Mouse (Mus musculus): ENCODE data around the gene Ubl4b.

Ubl4b gene

DNA sequence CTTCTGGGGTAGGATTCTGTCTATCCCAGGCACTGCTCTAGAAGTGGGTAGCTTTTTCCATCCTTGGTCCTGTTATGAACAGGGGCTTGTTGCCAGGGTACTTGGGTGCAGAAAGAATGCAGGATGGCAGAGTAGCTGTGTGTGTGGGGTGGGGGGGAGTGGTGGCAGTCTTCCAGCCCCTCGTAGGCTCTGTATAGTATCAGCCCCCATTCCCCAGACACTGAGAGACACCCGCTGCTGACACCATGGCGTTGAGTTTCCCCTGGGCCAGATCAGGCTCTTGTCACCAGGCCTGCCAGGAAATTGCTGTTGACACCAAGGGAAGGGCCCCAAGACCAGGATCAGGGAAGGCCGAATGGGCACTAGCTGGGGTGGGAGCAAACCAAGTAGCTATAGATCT lies 13.8 kb upstream of the Ubl4b start:
- no peak for DNase-seq (ENCODE audit: low read depth, low spot score)

DNA sequence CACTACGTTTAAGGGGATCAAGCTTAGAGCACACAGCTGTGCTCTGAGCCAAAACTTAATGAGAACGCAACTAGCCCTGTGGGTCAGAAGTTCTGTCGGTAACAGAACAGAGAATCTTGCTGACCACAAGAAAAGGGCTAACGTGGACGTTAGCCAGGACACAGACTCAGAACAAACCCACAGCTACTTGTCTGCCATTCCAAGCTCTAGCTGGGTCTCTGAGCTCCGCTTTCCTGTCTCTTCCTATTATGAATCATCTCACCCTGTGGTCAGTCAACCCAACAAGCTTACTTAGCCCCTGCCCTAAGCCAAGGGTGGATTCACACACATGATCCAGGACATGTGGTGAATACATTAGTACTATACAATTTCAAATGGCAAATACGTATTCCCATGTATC lies 12.9 kb upstream of the Ubl4b start:
- DNase-seq (ENCODE audit: low read depth, low spot score): no peak

DNA sequence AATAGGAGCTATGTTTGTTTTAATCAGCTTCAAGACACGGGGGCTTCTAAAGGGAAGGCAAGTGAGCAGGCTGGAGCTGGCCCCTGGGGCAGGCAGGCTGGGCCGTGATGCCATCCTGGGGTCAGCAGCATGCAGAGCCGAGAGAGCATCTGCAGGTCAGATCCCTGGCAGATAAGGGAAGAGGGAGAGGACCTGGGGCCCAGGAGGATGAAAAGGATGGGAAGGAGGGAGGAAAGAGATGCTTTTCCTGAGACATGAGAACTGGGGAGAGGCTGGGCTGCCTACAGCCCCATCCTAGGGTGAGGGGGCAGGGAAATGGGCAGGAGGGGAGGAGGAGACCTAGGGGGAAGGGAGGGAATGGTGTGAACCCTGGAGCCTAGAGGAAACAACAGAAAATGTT lies 10.5 kb upstream of the Ubl4b start:
- no peak for DNase-seq (ENCODE audit: low read depth, low spot score)

- DNase-seq (ENCODE audit: low read depth, low spot score): no peak
Observed at GRCm38 (mm10) chr3:107563880-107564279, 9.0 kb upstream of the Ubl4b start.

GRCm38 (mm10) chr3:107562591-107562990 lies 7.7 kb upstream of the Ubl4b start:
- no peak for DNase-seq (ENCODE audit: low read depth, low spot score)

GRCm38 (mm10) chr3:107562104-107562503 lies 7.2 kb upstream of the Ubl4b start:
- no peak for DNase-seq (ENCODE audit: low read depth, low spot score)

- no peak for DNase-seq (ENCODE audit: low read depth, low spot score)
Observed at GRCm38 (mm10) chr3:107559183-107559582, 4.3 kb upstream of the Ubl4b start.

GRCm38 (mm10) chr3:107558740-107559139 lies 3.9 kb upstream of the Ubl4b start:
- DNase-seq (ENCODE audit: low read depth, low spot score): no peak

- no peak for DNase-seq (ENCODE audit: low read depth, low spot score)
Observed at GRCm38 (mm10) chr3:107550409-107551049, 4.3 kb downstream of the Ubl4b start.

DNA sequence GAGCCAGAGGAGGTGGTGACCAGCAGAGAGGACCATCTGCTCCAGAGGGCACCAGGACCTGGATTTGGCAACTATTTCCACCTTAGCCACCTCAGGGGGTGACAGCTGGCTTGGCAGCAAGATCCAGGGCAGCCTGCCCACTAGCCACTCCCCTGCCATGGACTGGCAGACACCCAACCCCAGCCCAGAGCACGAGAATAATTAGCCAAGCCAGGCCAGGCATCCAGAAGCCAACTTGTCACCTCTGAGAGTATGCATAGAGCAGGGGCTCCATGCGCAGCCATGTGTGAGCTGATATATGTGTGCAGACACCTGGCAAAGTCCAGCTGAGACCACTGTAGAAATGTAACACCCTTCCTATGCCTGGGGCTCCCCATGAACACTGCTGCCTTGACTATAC lies 7.9 kb downstream of the Ubl4b start:
- DNase-seq (ENCODE audit: low read depth, low spot score): no peak

DNA sequence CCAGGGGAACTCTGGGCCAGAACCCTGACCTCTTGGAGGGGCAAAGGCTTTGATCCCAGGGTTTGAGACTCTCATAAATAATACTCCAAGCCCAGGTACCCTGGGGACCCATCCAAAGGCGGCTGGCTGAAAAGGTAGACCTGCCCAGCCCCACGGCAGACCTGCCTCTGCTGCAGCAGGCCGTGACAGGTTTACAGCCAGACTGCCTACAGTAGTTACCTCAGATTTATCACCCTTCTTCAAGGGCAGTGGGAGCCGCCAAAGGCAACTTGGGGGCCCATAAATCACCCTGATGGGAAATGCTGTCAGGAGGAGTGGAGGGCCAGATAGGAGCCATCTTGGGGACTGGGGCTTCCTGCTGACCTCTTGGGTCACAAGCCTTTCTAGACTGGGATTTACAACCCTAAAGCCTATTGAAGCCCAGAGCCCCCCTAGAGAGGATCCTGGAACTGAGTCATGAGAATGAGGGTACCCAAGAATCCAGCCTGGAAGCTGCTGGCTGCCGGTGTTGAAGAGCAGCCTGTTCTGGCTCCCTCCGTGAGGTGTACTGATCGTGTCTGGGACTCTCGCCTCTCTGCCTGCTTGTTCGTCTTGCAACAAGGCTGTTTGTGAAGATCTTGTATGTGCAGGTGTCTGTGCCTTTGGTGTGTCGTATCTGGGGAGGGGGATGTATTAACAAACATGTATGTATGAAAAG lies 9.0 kb downstream of the Ubl4b start:
- DNase-seq (ENCODE audit: low read depth, low spot score): no peak

DNA sequence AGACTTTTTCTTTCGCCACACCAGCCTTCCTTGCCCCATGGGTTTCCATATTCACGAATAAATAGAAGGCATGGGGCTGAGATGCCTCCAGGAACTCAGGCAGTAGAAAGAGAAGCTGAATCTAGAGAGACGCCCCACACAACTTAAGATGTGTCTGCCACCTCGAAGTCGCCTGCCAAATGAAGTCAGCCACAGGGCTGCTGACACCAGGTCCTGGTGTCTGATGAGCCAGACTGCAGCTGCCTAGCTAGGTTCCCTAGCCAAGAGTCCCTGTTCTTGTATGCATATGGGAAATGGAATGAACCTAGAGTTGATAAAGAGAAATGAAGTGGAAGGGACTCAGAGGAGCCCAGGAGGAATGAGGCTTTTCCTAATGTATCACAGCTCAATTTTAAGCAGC lies 9.6 kb downstream of the Ubl4b start:
- DNase-seq (ENCODE audit: low read depth, low spot score): no peak

DNA sequence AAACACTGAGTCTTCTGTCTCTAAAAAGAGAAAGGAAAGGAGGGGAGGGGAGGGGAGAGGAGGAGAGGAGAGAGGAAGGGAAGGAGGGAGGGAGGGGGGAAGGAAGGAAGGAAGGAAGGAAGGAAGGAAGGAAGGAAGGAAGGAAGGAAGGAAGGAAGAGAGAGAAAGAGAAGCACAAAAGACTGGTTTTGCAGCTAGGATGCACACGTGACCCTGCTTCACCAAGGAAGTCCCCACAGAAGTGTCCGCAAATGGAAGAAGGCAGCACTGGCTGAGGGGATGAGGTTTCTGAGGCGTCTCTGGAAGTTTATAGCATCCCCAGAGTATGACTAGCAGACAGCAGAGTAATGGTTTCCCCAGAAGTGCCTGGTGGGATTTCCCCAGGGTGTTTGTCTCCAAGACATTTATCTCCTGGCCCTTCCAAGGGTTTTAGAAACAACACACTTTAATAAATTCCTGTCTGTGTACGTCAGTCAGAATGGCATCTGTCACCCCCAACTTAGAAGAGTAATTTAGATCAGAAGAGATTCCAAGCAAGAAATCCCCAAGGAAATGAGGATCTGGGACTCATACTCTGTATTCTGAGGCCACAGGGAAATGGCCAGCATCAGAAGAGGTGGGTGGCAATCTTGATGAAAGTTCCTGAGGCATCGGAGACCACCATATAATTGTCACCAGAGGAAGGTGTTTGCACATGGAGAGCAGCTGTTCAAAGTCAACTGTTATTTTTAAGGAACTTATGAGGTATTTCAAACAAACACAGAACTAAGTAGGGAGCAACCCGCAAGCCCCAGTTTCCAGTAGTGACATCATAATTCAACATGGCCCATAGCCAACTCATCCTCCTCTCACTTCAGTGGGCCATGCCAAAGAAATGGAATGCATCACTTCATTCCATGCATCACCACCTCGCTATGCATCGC lies 11.5 kb downstream of the Ubl4b start:
- DNase-seq (ENCODE audit: low read depth, low spot score): no peak

GRCm38 (mm10) chr3:107542584-107542983 lies 12.3 kb downstream of the Ubl4b start:
- no peak for DNase-seq (ENCODE audit: low read depth, low spot score)

- no peak for DNase-seq (ENCODE audit: low read depth, low spot score)
Observed at GRCm38 (mm10) chr3:107537504-107537889, 17.4 kb downstream of the Ubl4b start.

DNA sequence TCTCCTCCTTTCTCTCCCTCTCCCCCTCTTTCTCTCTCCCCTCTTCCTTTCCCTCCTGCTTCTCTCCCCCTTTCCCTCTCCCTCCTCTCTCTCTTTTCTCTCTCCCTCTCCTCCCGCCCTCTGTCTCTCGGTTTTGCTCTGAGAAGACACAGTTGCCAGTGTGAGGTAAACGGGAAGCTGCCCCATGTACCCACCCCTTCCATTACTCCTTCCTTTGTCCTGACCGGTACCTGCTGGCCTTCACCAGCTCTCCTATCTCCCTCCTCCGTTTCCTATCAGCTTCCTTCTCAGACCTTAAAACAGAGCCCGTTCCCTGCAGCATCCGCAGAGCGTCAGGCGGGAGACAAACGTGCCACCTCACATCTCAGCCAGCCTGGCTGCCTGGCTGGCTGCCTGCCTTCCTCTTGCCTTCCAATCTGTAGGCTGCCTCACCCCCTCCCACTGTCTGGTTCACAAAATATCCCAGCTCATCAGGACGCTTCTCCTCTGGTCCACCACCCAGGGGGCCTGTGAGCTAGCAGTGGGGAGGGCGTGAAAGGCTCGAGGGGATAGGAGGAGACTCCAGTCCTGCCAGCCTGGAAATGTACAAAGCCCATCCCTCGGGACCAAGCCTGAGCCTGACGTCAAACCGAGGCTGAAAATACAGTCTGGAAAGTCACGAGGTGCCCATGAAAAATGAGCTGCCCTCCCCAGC lies 17.9 kb downstream of the Ubl4b start:
- peak; percentile 77 for DNase-seq (ENCODE audit: low read depth, low spot score)

DNA sequence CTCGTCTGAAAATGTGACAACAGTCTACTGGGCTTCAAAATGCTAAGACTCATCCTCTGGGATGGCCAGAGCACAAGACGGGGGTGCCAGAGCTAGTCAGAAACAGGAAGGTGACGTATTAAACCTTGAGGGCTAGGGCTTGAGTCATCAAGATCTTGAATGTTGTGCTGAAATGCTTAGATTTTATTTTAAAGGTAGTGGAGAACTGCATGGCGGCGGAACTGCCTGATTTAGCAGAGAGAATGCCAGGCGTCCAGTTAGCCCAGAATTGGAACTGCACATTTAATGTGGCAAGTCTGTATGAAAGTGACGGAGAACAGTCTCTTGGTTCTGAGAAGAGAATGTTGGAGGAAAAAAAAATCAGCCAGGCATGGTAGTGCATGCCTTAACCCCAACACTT lies 19.9 kb downstream of the Ubl4b start:
- no peak for DNase-seq (ENCODE audit: low read depth, low spot score)

DNA sequence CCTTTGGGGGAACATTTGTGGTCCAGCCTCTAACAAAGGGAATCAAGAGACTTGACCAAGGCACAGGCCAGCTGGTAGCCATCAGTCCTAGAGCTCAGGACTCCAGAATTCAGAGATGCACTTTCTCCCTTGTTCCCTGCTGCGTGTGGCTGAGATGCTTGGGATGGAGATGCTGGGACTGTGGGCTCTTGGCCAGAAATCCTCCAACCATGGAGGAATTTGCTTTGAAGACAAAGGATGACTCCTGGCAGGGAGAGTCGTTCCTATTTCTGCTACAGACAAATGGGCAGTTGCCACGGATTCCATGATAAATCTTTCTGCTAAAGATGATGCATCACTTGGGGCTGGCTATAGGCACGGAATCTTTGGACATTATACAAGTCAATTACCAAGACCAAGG lies 21.3 kb downstream of the Ubl4b start:
- DNase-seq (ENCODE audit: low read depth, low spot score): no peak

GRCm38 (mm10) chr3:107530581-107530980 lies 24.3 kb downstream of the Ubl4b start:
- no peak for DNase-seq (ENCODE audit: low read depth, low spot score)

DNA sequence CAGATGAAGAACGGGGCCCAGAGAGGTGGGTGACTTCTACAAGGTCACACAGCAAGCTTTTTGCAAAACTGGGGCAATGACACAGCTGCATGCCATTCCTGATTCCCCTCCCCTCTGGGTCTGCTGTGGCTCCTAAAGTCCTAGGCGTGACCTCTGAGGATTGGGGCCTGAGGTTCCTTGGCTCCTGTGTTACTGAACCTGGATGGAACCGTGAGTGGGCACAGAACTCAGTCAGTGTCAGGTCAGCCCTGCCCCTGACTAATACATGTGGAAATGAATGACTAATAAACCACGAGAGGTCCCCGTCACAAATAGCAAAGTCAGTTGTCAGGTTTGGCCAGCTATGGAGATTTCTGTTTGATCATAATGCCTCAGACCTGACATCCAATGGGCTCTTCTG lies 25.7 kb downstream of the Ubl4b start:
- DNase-seq (ENCODE audit: low read depth, low spot score): no peak

DNA sequence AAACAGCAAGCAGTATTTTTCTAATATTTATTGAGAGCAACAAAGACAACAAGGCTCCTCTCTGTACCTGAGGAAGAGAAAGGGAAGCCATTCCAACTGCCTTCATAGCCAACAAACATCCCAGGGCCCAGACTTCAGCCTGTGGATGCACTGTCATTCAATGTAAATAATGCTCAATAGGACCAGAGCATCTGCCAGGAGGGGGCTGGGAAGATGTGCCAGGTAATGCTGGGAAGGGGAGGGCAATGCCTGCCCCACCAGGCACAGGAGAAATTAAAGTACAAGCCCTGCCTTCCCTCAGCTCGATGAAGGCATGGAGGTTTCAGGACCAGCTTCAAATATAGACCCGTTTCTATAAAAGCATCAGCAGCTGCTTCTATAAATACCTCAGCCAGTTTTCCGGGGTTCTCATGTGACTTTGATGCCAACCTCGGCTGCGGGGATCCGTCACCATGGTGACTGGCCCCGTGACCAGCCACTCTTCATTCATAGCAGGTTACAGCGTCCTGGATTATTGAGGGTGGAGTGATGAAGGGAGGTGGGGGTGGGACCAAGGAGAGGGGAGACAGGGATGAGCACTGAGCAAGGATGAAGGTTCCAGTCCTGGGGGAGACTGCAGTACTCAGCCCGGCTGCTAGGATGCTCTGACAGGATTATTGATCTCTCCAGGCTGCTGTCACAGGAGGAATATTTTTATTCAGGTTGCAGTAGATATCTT lies 26.3 kb downstream of the Ubl4b start:
- peak; percentile 79 for DNase-seq (ENCODE audit: low read depth, low spot score)
